Mouse (Mus musculus): ENCODE data around the gene Bbx.

Bbx gene

DNA sequence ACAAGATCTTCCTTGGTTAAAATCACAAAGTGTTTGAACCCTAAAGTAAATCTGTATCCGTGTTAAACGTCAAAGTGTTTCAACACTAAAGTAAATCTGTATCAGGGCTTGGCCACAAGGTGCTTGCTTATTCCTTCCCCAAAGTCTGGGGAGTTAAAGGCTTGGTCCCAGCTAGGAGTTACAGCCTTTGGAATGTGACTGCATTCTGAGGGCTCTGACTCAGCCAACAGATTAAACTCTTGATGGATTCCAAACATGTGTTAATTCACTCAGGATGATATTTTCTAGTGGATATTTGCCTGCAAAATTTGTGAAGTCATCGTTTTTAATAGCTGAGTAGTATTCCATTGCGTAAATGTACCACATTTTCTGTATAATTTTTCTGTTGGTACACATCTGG is 120.6 kb downstream of the Bbx start:
- no peak for DNase-seq (ENCODE audit: low spot score)

GRCm38 (mm10) chr16:50309411-50310042 is 122.7 kb downstream of the Bbx start:
- no peak for DNase-seq (ENCODE audit: low spot score)

- DNase-seq (ENCODE audit: low spot score): no peak
Observed at GRCm38 (mm10) chr16:50308256-50308655, 123.9 kb downstream of the Bbx start.

DNA sequence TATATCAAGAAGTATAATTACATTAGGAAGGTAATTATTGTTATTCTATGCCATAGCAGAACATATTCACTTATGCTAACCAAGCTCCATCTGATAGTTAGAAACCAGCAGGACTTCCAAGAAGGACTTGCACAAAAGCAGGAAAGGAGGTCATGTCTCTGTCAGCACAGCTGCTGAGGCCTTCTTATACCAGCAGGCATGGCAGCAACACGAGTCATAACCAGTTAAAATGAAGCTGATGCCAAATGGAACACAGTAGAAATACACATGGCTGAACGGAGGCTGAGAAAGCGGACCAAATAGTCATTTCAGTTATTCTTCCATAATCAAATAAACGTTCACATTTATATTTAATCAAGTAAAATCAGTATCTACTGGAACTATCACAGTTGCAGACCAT is 125.0 kb downstream of the Bbx start:
- DNase-seq (ENCODE audit: low spot score): no peak

DNA sequence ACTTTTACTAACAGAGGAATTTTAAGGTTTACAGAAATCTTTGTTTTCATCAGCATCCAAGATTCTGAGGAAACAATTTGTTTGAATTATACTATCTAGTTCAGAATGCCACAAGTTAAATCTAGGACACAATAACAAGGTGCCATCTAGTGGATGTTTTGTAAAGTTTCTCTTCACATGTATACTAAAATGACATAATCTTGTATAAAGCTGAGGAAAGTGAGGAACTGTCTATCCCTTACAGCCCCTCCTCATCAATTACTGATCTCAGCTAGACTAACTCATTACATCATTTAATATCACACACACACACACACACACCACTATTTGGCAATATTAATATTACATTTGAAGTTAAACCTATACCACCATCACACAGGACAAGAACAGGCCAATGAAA is 125.5 kb downstream of the Bbx start:
- DNase-seq (ENCODE audit: low spot score): no peak

DNA sequence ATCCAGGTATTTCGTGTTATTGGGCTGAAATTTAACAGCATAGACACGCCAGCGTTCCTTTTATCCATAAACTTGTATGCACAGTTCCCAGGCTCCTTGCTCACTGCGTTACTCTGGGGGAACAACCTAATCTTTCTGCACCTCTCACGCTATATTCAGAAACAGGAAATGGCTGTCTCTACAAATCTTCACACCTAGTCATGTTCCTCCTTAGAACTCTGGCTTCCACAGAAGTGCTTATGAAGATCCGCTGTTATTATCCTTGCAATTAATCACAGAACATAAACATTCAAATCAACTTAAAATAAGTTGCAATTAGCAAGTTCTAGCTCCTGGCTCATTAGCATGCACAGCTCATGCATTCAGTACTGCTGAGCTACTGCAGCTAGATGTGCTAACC is 127.0 kb downstream of the Bbx start:
- DNase-seq (ENCODE audit: low spot score): no peak

- DNase-seq (ENCODE audit: low spot score): no peak
Observed at GRCm38 (mm10) chr16:50302566-50302965, 129.6 kb downstream of the Bbx start.

DNA sequence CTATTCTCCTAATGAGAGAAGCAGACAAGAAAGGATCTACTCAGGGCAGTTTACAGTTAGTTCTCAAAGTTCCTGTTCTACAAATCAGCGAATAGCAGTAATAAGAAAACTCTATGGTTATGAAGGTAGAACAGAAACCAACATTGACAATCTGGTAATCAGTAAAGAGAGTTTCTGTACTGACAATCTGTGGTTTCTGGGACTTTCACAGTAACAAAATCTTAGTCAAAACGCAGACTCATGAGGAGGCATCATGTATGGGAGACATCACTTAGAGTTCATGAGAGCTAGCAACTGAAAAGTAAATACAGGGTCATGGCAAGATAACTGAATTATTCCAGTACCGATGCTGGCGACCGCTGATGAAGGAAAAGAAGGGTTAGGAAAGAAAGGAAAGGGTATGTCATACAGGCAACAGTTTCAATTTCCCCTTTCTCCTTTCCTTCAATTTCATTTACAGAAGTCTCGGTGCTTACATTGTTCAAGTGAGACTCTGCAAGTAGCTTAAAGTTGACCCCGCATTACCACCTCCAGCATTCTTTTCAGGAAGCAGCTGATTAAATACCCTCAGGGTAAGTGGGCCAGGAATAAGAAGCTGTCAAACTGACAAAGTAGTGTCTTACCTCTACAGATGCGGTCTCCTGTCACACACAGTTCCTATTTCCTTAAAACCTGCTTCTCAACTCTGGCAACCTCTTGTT is 133.3 kb downstream of the Bbx start:
- DNase-seq (ENCODE audit: low spot score): no peak

- no peak for DNase-seq (ENCODE audit: low spot score)
Observed at GRCm38 (mm10) chr16:50293502-50294228, 138.5 kb downstream of the Bbx start.

DNA sequence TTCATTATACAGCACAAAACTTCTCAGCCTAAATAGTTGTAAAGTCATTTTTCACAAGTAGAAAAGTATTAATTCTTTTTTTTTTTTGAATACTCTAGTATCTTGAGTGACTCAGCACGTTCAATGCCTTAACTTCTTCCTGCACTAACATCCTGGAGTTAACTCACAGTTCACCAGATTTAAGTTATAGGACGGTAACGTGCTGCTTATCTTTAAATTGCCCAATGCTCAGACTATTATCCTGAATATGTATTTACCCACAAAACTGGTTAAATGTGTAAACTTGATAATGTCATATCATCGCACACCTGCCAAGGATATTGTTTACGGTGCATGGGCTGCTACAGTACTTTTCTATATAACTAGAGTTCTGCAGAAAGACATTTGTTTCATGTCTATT is 139.4 kb downstream of the Bbx start:
- no peak for DNase-seq (ENCODE audit: low spot score)

GRCm38 (mm10) chr16:50289764-50290163 is 142.4 kb downstream of the Bbx start:
- no peak for DNase-seq (ENCODE audit: low spot score)

- no peak for DNase-seq (ENCODE audit: low spot score)
Observed at GRCm38 (mm10) chr16:50272813-50273212, 159.4 kb downstream of the Bbx start.

DNA sequence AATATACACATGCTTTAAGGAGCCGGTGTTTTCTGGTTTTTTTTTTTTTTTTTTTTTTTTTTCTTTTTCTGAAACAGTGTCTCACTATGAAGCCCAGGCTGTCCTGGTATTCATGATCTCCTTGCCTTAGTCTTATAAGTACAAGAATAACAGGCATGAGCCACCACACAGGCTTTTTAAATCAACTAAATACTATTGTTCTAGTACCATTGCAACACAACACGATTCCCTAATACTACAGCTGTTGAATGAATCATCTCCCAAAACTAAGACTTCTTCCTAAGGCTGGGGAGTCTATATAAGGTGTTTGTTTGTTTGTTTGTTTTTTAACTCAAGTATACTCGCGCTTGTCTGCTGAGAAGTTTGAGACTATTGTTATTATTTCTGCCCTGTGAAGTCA is 169.5 kb downstream of the Bbx start:
- DNase-seq (ENCODE audit: low spot score): no peak

DNA sequence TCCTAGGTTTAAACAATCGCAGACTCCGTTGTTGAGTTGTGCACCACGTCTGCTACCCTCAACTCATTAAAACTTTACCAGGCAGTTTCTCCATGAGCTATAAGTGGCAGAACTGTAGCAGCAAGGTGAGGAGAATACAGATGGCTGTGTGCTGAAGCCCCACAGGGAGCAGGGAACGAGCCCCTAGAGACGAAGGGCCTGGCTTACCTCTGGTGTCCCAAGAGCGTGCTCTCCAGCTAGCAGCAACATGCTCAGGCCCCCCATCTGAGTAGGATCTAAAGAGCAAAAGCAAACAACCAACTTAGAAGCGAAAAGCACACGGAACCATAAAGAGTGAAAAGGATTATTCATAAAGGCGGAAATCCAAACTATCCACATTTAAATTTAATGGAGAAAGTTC is 170.0 kb downstream of the Bbx start:
- DNase-seq (ENCODE audit: low spot score): no peak

GRCm38 (mm10) chr16:50261741-50262140 is 170.4 kb downstream of the Bbx start:
- no peak for DNase-seq (ENCODE audit: low spot score)

- DNase-seq (ENCODE audit: low spot score): no peak
Observed at GRCm38 (mm10) chr16:50254522-50255159, 177.5 kb downstream of the Bbx start.

GRCm38 (mm10) chr16:50251417-50251975 is 180.7 kb downstream of the Bbx start:
- no peak for DNase-seq (ENCODE audit: low spot score)

DNA sequence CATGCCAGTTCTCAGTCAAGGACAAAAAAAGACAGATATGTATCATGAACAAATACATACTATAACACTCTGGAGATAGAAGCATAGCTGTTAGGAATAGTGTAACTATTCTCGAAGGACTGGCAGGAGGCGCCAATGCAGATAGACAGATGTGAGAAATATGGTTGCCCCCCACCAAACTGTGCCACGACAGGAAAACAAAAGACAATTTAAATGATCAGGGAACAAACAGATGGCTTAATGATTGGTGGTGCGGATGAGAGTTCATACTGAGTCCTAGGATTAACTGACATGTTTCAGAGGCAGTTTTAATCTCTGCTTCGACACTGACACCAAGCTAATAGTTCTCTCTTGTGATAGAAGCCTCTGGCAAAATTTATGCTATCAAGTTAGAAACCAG is 181.7 kb downstream of the Bbx start:
- DNase-seq (ENCODE audit: low spot score): no peak

- DNase-seq (ENCODE audit: low spot score): no peak
Observed at GRCm38 (mm10) chr16:50249036-50249435, 183.2 kb downstream of the Bbx start.

- DNase-seq (ENCODE audit: low spot score): no peak
Observed at GRCm38 (mm10) chr16:50242444-50242843, 189.7 kb downstream of the Bbx start.

- no peak for DNase-seq (ENCODE audit: low spot score)
Observed at GRCm38 (mm10) chr16:50241604-50242003, 190.6 kb downstream of the Bbx start.

DNA sequence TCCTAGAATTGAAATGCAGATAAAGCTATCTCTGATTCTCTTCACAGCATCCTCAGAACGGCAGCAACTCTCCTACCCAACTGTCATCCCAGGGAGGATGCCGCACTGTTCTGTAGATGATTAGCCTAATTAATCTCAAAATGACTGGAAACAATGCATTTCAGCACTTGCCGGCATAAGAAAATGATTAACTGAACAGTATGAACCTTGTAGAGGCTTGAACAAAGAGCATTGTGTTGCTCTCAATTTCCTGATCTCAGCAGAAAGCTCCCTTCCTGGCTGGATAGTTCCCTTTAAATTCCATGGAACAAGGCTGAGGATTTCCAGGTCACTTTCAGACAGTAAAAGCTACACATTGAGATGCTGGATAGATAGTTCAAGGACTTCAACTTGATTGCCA is 197.0 kb downstream of the Bbx start:
- DNase-seq (ENCODE audit: low spot score): no peak

- DNase-seq (ENCODE audit: low spot score): no peak
Observed at GRCm38 (mm10) chr16:50230624-50231023, 201.6 kb downstream of the Bbx start.

Data from yolk sac, embryonic 10.5 days (tissue).